Mouse (Mus musculus): ENCODE measurements at regions not wholly inside any gene's neighbourhood (a gene's known extent, or its start where the extent isn't known, plus 50 kb on each side); places are given as distances from the start of the nearest gene placed in this dataset.

- no peak overlapping the region for H3K4me3 ChIP-seq
- no peak overlapping the region for H3K27ac ChIP-seq
- intact Hi-C loops (cut with DNase I): loop anchor here (10.0 kb wide), 1 partner anchor 628 kb away; no protein-coding TSS in a partner anchor
- TF ChIP-seq CTCF (IDR thresholded peaks at IDR 0.05): no peak
- no peak for DNase-seq
These were observed 212.9 kb downstream of the Mef2c start for GRCm38 (mm10) chr13:83716711-83717171.

GRCm38 (mm10) chr13:83717686-83718210 lies 213.9 kb downstream of the Mef2c start:
- intact Hi-C loops (cut with DNase I): loop anchor here (10.0 kb wide), 1 partner anchor 627 kb away; no protein-coding TSS in a partner anchor
- DNase-seq: no peak
- TF ChIP-seq CTCF (IDR thresholded peaks at IDR 0.05): no peak
- Histone ChIP-seq H3K27ac (no peak overlapping the region), H3K4me3 (no peak overlapping the region)

- no peak overlapping the region for H3K27ac ChIP-seq
- intact Hi-C loops (cut with DNase I): loop anchor here (10.0 kb wide), 1 partner anchor 626 kb away; no protein-coding TSS in a partner anchor
- TF ChIP-seq CTCF (IDR thresholded peaks at IDR 0.05): no peak
- no peak overlapping the region for H3K4me3 ChIP-seq
- DNase-seq: no peak
These were observed 214.9 kb downstream of the Mef2c start for GRCm38 (mm10) chr13:83718431-83719410.

GRCm38 (mm10) chr13:83719635-83720291 lies 215.9 kb downstream of the Mef2c start:
- intact Hi-C loops (cut with DNase I): loop anchor here (10.0 kb wide), 1 partner anchor 625 kb away; no protein-coding TSS in a partner anchor
- H3K27ac ChIP-seq: no peak overlapping the region
- DNase-seq: no peak
- no peak for TF ChIP-seq CTCF (IDR thresholded peaks at IDR 0.05)
- H3K4me3 ChIP-seq: no peak overlapping the region

GRCm38 (mm10) chr13:83720352-83720751 lies 216.5 kb downstream of the Mef2c start:
- TF ChIP-seq CTCF (IDR thresholded peaks at IDR 0.05): no peak
- Histone ChIP-seq H3K27ac (no peak overlapping the region), H3K4me3 (no peak overlapping the region)
- intact Hi-C loops (cut with DNase I): no loop called here
- no peak for DNase-seq

- intact Hi-C loops (cut with DNase I): no loop called here
- Histone ChIP-seq H3K27ac (no peak overlapping the region), H3K4me3 (peak overlapping the region; percentile 33; the same call in 1 of the 2 replicates)
- TF ChIP-seq CTCF (IDR thresholded peaks at IDR 0.05): no peak
- DNase-seq: no peak
These were observed 217.1 kb downstream of the Mef2c start for GRCm38 (mm10) chr13:83720883-83721371.

GRCm38 (mm10) chr13:83721563-83721962 lies 217.7 kb downstream of the Mef2c start:
- TF ChIP-seq CTCF (IDR thresholded peaks at IDR 0.05): no peak
- DNase-seq: no peak
- intact Hi-C loops (cut with DNase I): no loop called here

GRCm38 (mm10) chr13:83722241-83722640 lies 218.4 kb downstream of the Mef2c start:
- TF ChIP-seq CTCF (IDR thresholded peaks at IDR 0.05): no peak
- intact Hi-C loops (cut with DNase I): no loop called here
- no peak overlapping the region for H3K27ac ChIP-seq
- no peak overlapping the region for H3K4me3 ChIP-seq
- no peak for DNase-seq

More at GRCm38 (mm10) chr13:83721563-83721962, 217.7 kb downstream of the Mef2c start:
- Histone ChIP-seq H3K27ac (no peak overlapping the region), H3K4me3 (no peak overlapping the region)

GRCm38 (mm10) chr13:83722791-83723190 lies 219.0 kb downstream of the Mef2c start:
- Histone ChIP-seq H3K27ac (no peak overlapping the region), H3K4me3 (no peak overlapping the region)
- no peak for TF ChIP-seq CTCF (IDR thresholded peaks at IDR 0.05)
- intact Hi-C loops (cut with DNase I): no loop called here
- DNase-seq: no peak

GRCm38 (mm10) chr13:83723396-83723795 lies 219.6 kb downstream of the Mef2c start:
- intact Hi-C loops (cut with DNase I): no loop called here

GRCm38 (mm10) chr13:83724196-83724595 lies 220.4 kb downstream of the Mef2c start:
- H3K27ac ChIP-seq: no peak overlapping the region
- no peak overlapping the region for H3K4me3 ChIP-seq
- no peak for DNase-seq
- intact Hi-C loops (cut with DNase I): no loop called here
- no peak for TF ChIP-seq CTCF (IDR thresholded peaks at IDR 0.05)

More at GRCm38 (mm10) chr13:83723396-83723795, 219.6 kb downstream of the Mef2c start:
- Histone ChIP-seq H3K27ac (no peak overlapping the region), H3K4me3 (no peak overlapping the region)
- no peak for TF ChIP-seq CTCF (IDR thresholded peaks at IDR 0.05)
- no peak for DNase-seq

- H3K4me3 ChIP-seq: no peak overlapping the region
- intact Hi-C loops (cut with DNase I): no loop called here
- TF ChIP-seq CTCF (IDR thresholded peaks at IDR 0.05): peak; percentile 46
- DNase-seq: no peak
- H3K27ac ChIP-seq: no peak overlapping the region
These were observed 221.2 kb downstream of the Mef2c start for GRCm38 (mm10) chr13:83724995-83725394.
